Mouse (Mus musculus): ENCODE measurements around the gene Synpr. TPM values are rescaled to one million over a fixed set of nuclear protein-coding genes. Genes with fewer than 3 reads are reported as not detected.

Gene Synpr
- polyA plus RNA-seq, 1 experiment = 0.36 TPM

DNA sequence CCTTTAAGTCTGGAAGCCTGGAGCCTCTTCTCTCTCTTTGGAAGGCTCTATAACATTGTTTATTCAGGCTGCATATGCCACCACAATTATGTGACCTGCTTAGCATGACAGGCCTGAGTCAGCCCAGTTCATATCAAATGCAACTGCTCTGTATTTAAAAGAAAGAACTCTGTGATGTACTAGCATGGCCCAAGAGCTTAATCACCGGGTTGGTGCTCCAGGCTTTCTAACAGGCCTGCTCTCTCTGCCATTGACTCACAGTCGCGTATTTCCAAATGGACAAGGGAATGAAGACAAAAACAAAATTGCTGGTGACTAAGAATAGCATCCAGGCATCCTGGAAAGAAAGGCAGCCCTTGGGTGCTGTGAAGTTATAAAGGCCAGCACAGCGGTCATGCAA lies 56.1 kb downstream of the Synpr start:
- no peaks in the 10 kb centered on the region for H3K4me1 ChIP-seq (ENCODE audit: control insufficient read depth, insufficient read depth, low read length)
- H3K27ac ChIP-seq (ENCODE audit: insufficient read depth, low read length) = no peak overlapping the region
- no peaks in the 10 kb centered on the region for H3K9me3 ChIP-seq (replicated peaks; ENCODE audit: control insufficient read depth, insufficient read depth, low read length, poor library complexity, severe bottlenecking)
- H3K9ac ChIP-seq (ENCODE audit: low read depth, poor library complexity, severe bottlenecking) = no peak overlapping the region
- H3K27me3 ChIP-seq (ENCODE audit: control insufficient read depth, insufficient read depth, low read length, poor library complexity, severe bottlenecking) = no peaks in the 10 kb centered on the region
- H3K4me3 ChIP-seq (ENCODE audit: low read depth, low read length) = no peak overlapping the region
- no peak for TF ChIP-seq CTCF (IDR thresholded peaks at IDR 0.05; ENCODE audit: low read depth, low read length)
- TF ChIP-seq EP300 (IDR thresholded peaks at IDR 0.05; ENCODE audit: insufficient read depth, low read depth, low read length) = no peak
- no peak for TF ChIP-seq POLR2A (IDR thresholded peaks at IDR 0.05; ENCODE audit: insufficient read depth, low read length)
- H3K36me3 ChIP-seq (ENCODE audit: control insufficient read depth, insufficient read depth, low read length, poor library complexity, severe bottlenecking) = no peaks in the 10 kb centered on the region

DNA sequence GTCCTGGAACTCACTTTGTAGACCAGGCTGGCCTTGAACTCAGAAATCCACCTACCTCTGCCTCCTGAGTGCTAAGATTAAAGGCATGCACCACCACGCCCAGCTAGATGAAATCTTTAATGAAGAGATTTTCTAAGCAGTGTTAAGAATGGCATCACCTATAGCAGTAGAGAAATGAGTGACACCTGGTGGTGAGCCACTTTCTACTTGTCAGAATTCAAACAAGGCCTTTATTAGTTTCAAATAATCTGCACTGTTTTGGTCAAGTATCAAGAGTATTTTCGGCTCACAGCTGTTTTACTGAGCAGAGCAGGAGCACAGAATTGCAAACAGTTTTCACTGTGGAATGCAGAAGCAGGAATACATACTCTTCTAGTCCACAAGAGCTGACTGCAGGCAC lies 59.7 kb downstream of the Synpr start:
- no peak overlapping the region for H3K4me3 ChIP-seq (ENCODE audit: low read depth, low read length)
- TF ChIP-seq CTCF (IDR thresholded peaks at IDR 0.05; ENCODE audit: low read depth, low read length) = no peak
- no peak for TF ChIP-seq EP300 (IDR thresholded peaks at IDR 0.05; ENCODE audit: insufficient read depth, low read depth, low read length)
- TF ChIP-seq POLR2A (IDR thresholded peaks at IDR 0.05; ENCODE audit: insufficient read depth, low read length) = no peak
- H3K36me3 ChIP-seq (ENCODE audit: control insufficient read depth, insufficient read depth, low read length, poor library complexity, severe bottlenecking) = no peaks in the 10 kb centered on the region
- no peak overlapping the region for H3K9ac ChIP-seq (ENCODE audit: low read depth, poor library complexity, severe bottlenecking)
- H3K27me3 ChIP-seq (ENCODE audit: control insufficient read depth, insufficient read depth, low read length, poor library complexity, severe bottlenecking) = no peaks in the 10 kb centered on the region
- peaks cover 7% of the 10 kb centered on the region for H3K9me3 ChIP-seq (replicated peaks; ENCODE audit: control insufficient read depth, insufficient read depth, low read length, poor library complexity, severe bottlenecking)
- H3K4me1 ChIP-seq (ENCODE audit: control insufficient read depth, insufficient read depth, low read length) = no peaks in the 10 kb centered on the region
- H3K27ac ChIP-seq (ENCODE audit: insufficient read depth, low read length) = no peak overlapping the region

DNA sequence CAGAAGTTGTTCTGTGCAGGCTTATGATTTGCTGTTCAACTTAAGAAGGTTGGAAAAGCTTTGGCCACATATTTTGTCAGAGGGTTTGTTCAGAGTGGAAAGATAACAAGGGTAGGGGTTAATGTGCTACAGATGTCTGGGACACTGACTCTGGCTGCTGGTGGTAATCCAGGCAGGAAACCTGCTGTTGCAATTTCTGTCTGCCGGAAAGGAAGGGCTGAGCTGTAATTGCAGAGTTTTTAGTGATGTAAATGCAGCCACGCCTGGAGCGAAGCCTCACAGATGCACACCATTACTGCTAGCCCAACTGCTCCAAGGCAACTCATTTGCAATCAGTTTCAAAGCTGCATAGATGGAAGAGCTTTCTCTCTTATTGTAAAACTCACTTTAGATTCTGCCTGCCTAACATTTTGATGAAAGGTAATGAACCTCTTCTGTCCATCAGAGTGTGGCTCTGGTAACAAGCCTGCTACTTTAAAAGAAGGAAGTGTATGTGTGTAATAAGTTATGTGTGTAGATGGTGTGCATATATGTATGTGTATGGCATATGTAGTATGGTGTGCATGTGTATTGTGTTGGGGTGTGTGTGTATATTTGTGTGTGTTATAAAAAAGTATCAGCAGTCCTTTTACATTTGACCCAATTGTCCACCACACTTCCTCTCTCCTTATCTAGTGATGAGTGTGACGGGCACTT lies 64.7 kb downstream of the Synpr start:
- peak overlapping the region; percentile 69 for H3K27ac ChIP-seq (ENCODE audit: insufficient read depth, low read length)
- H3K36me3 ChIP-seq (ENCODE audit: control insufficient read depth, insufficient read depth, low read length, poor library complexity, severe bottlenecking) = no peaks in the 10 kb centered on the region
- H3K4me1 ChIP-seq (ENCODE audit: control insufficient read depth, insufficient read depth, low read length) = no peaks in the 10 kb centered on the region
- TF ChIP-seq CTCF (IDR thresholded peaks at IDR 0.05; ENCODE audit: low read depth, low read length) = no peak
- peak; percentile 67; the same call in 1 of the 2 replicates for TF ChIP-seq EP300 (IDR thresholded peaks at IDR 0.05; ENCODE audit: insufficient read depth, low read depth, low read length)
- TF ChIP-seq POLR2A (IDR thresholded peaks at IDR 0.05; ENCODE audit: insufficient read depth, low read length) = no peak
- H3K9ac ChIP-seq (ENCODE audit: low read depth, poor library complexity, severe bottlenecking) = no peak overlapping the region
- no peak overlapping the region for H3K4me3 ChIP-seq (ENCODE audit: low read depth, low read length)
- peaks cover 22% of the 10 kb centered on the region for H3K9me3 ChIP-seq (replicated peaks; ENCODE audit: control insufficient read depth, insufficient read depth, low read length, poor library complexity, severe bottlenecking)
- no peaks in the 10 kb centered on the region for H3K27me3 ChIP-seq (ENCODE audit: control insufficient read depth, insufficient read depth, low read length, poor library complexity, severe bottlenecking)

DNA sequence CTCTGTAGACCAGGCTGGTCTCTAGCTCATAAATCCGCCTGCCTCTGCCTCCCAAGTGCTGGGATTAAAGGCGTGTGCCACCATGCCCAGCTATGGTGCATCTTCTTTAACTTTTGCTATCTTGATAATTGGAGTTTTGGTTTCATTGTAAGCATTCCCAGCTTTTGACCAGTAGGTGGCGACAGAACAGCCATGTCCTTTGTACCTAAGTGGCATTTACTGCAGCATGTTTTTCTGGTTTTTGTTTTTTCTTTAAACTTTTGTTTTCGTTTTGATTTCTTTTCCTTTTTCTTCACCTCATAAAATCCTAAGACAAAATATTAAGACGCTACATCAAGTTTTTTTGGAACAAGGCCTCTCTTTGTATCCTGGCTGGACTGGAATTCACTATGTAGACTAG lies 69.6 kb downstream of the Synpr start:
- no peaks in the 10 kb centered on the region for H3K27me3 ChIP-seq (ENCODE audit: control insufficient read depth, insufficient read depth, low read length, poor library complexity, severe bottlenecking)
- no peak overlapping the region for H3K27ac ChIP-seq (ENCODE audit: insufficient read depth, low read length)
- H3K4me3 ChIP-seq (ENCODE audit: low read depth, low read length) = no peak overlapping the region
- H3K9me3 ChIP-seq (replicated peaks; ENCODE audit: control insufficient read depth, insufficient read depth, low read length, poor library complexity, severe bottlenecking) = peaks cover 15% of the 10 kb centered on the region
- no peak overlapping the region for H3K9ac ChIP-seq (ENCODE audit: low read depth, poor library complexity, severe bottlenecking)
- H3K36me3 ChIP-seq (ENCODE audit: control insufficient read depth, insufficient read depth, low read length, poor library complexity, severe bottlenecking) = no peaks in the 10 kb centered on the region
- H3K4me1 ChIP-seq (ENCODE audit: control insufficient read depth, insufficient read depth, low read length) = no peaks in the 10 kb centered on the region
- no peak for TF ChIP-seq EP300 (IDR thresholded peaks at IDR 0.05; ENCODE audit: insufficient read depth, low read depth, low read length)
- no peak for TF ChIP-seq POLR2A (IDR thresholded peaks at IDR 0.05; ENCODE audit: insufficient read depth, low read length)
- TF ChIP-seq CTCF (IDR thresholded peaks at IDR 0.05; ENCODE audit: low read depth, low read length) = no peak

DNA sequence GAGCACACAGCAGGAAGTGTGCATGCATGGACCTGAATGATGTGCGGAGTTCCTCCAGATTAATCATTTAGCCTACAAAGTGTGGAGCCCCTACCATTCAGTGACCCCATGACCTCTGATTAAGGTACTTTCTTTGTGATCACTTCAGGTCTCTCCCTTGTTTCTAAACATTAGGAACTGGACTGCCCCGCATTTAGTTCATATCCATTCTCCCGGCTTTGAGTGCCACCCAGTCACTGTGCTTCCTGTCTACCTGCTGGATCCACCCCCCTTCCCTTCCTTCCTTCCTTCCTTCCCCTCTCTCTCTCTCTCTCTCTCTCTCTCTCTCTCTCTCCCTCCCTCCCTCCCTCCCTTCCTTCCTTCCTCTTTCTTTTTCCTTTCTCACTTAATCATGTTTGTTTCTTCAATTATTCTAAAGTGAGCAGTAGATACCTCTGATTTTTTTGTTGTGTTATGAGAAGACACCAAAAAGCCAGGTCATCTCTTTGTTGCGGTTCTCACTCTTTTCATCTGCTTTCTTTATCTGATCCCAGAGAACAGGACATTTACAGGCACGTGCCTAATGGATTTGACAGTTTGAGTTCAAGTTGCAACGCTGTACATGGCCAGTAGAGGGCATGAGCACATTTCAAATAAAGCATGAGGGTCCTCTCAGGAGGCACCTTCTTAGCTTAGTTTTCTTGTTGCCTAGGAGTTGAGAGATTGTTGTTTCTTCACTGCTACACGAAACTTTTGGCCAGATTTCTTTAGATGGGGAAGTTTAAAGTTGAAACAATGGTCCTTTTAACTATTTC lies 71.2 kb downstream of the Synpr start:
- Histone ChIP-seq H3K9ac (ENCODE audit: low read depth, poor library complexity, severe bottlenecking) (no peak overlapping the region), H3K9me3 (replicated peaks; ENCODE audit: control insufficient read depth, insufficient read depth, low read length, poor library complexity, severe bottlenecking) (peaks cover 4% of the 10 kb centered on the region), H3K4me3 (ENCODE audit: low read depth, low read length) (no peak overlapping the region), H3K27me3 (ENCODE audit: control insufficient read depth, insufficient read depth, low read length, poor library complexity, severe bottlenecking) (no peaks in the 10 kb centered on the region), H3K4me1 (ENCODE audit: control insufficient read depth, insufficient read depth, low read length) (no peaks in the 10 kb centered on the region), H3K36me3 (ENCODE audit: control insufficient read depth, insufficient read depth, low read length, poor library complexity, severe bottlenecking) (no peaks in the 10 kb centered on the region), H3K27ac (ENCODE audit: insufficient read depth, low read length) (no peak overlapping the region)
- TF ChIP-seq POLR2A (IDR thresholded peaks at IDR 0.05; ENCODE audit: insufficient read depth, low read length) (no peak), EP300 (IDR thresholded peaks at IDR 0.05; ENCODE audit: insufficient read depth, low read depth, low read length) (no peak), CTCF (IDR thresholded peaks at IDR 0.05; ENCODE audit: low read depth, low read length) (no peak)
